Mouse (Mus musculus): ENCODE results near the gene Fdps. TPM values are rescaled to one million over a fixed set of nuclear protein-coding genes. Genes with fewer than 3 reads are reported as not detected.
"Not testable (repeated sequence)": the region's sequence is repeated elsewhere in the genome, so short reads cannot be mapped to it uniquely, and the experiment has no call there.

The Fdps gene
- polyA plus RNA-seq, 1 experiment from 2014 or later, result 453 TPM

DNA sequence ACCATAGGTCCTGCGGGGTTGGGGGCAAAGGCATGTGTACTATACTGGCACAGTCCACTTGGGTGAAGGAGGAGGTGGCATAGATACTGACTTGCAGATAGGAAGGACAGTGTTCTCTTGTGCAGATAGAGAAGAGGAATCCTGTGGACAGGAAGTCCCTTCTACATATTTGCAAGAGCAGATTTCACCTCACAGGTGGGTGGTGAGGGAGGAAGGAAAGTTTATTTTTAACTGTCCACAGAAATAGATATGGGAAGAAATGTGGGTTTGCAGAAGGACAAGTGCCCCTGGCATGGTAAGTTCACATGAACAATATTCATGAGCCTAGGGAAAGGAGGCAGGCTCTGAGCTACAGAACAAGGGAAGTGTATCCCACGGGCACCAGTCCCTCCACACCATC is 17.6 kb downstream of the Fdps start:
- WGBS, result 84% methylated on average over 2 of the region's 2 CpGs

DNA sequence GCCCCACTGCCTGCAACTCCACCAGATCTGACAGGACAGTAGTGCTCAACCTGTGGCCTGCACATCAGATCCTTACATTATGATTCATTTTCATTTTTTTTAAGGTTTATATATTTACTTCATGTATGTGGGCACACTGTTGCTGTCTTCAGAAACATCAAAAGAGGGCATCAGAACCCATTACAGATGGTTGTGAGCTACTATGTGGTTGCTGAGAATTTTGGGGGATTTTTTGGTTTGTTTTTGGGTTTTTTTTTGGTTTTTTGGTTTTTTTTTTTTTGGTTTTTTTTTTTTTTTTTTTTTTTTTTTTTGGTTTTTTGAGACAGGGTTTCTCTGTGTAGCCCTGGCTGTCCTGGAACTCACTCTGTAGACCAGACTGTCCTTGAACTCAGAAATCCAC is 19.5 kb downstream of the Fdps start:
- not testable (repeated sequence) for H3K27me3 ChIP-seq (ENCODE audit: control insufficient read depth, insufficient read depth, low read length); ATAC-seq (ENCODE audit: low read depth); H3K4me2 ChIP-seq (ENCODE audit: low read depth, low read length); H3K4me1 ChIP-seq (ENCODE audit: control insufficient read depth, insufficient read depth, low read length); H3K4me3 ChIP-seq (ENCODE audit: low read depth, low read length); H3K9ac ChIP-seq (replicated peaks; ENCODE audit: low read depth, low read length); H3K9me3 ChIP-seq (ENCODE audit: control insufficient read depth, low read length); H3K27ac ChIP-seq (ENCODE audit: low read depth, low read length)
- peaks cover 28% of the 10 kb centered on the region for H3K36me3 ChIP-seq (ENCODE audit: control insufficient read depth, insufficient read depth, low read length)

More for the DNA sequence above, 17.6 kb downstream of the Fdps start:
- peaks cover 3% of the 10 kb centered on the region; the same call in 1 of the 2 replicates for H3K4me1 ChIP-seq (ENCODE audit: control insufficient read depth, insufficient read depth, low read length)
- H3K9me3 ChIP-seq (ENCODE audit: control insufficient read depth, low read length), result no peaks in the 10 kb centered on the region
- H3K27me3 ChIP-seq (ENCODE audit: control insufficient read depth, insufficient read depth, low read length), result no peaks in the 10 kb centered on the region
- no peak overlapping the region for H3K27ac ChIP-seq (ENCODE audit: low read depth, low read length)
- no peak for ATAC-seq (ENCODE audit: low read depth)
- no peak overlapping the region for H3K9ac ChIP-seq (replicated peaks; ENCODE audit: low read depth, low read length)
- peaks cover 26% of the 10 kb centered on the region for H3K36me3 ChIP-seq (ENCODE audit: control insufficient read depth, insufficient read depth, low read length)
- H3K4me2 ChIP-seq (ENCODE audit: low read depth, low read length), result no peak overlapping the region
- H3K4me3 ChIP-seq (ENCODE audit: low read depth, low read length), result no peak overlapping the region

DNA sequence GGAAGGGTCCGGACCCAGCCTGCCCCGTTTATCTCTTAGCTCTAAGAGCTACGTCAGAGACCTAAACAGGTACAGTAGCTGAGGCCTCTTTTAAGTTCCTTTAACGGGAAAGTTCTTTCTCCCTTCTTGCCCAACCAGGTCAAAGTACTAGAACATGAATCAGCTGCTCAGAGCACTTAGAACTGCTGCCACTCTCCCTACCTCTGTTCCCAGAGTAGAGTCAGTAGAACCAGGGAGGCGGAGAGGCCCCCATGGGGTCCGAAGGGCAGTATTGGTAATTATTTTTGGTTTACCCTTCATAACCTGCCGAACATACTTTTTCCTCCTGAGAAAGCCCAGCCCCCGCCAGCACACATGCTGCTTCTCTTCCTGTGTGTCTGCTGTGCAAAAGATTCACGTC is 24.4 kb downstream of the Fdps start:
- no peak overlapping the region for H3K4me2 ChIP-seq (ENCODE audit: low read depth, low read length)
- no peaks in the 10 kb centered on the region for H3K9me3 ChIP-seq (ENCODE audit: control insufficient read depth, low read length)
- H3K4me3 ChIP-seq (ENCODE audit: low read depth, low read length), result no peak overlapping the region
- H3K4me1 ChIP-seq (ENCODE audit: control insufficient read depth, insufficient read depth, low read length), result no peaks in the 10 kb centered on the region
- no peak for ATAC-seq (ENCODE audit: low read depth)
- peaks cover 58% of the 10 kb centered on the region for H3K36me3 ChIP-seq (ENCODE audit: control insufficient read depth, insufficient read depth, low read length)
- WGBS, result 92% methylated on average over 9 of the region's 9 CpGs
- no peaks in the 10 kb centered on the region for H3K27me3 ChIP-seq (ENCODE audit: control insufficient read depth, insufficient read depth, low read length)
- H3K27ac ChIP-seq (ENCODE audit: low read depth, low read length), result no peak overlapping the region
- H3K9ac ChIP-seq (replicated peaks; ENCODE audit: low read depth, low read length), result no peak overlapping the region

DNA sequence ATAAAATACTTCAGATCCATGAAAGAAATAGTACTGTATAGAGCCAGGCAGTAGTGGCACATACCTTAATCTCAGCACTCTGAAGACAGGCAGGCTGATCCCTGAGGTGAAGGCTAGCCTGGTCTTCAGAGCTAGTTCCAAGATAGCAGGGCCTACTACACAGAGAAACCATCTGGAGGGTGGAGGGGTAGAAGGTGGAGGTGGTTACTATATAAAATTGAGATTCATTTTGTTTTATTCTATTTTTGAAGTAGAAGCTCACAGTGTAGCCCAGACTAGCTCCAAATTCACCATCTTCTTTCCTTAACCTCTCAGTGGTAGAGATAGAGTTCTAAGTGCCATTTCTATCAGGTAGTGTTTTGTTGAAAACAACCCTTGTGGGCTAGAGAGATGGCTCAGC is 34.5 kb downstream of the Fdps start:
- ATAC-seq (ENCODE audit: low read depth), result no peak
- H3K27me3 ChIP-seq (ENCODE audit: control insufficient read depth, insufficient read depth, low read length), result no peaks in the 10 kb centered on the region
- H3K4me3 ChIP-seq (ENCODE audit: low read depth, low read length), result no peak overlapping the region
- H3K4me1 ChIP-seq (ENCODE audit: control insufficient read depth, insufficient read depth, low read length), result no peaks in the 10 kb centered on the region
- no peak overlapping the region for H3K9ac ChIP-seq (replicated peaks; ENCODE audit: low read depth, low read length)
- no peaks in the 10 kb centered on the region for H3K9me3 ChIP-seq (ENCODE audit: control insufficient read depth, low read length)
- no peak overlapping the region for H3K4me2 ChIP-seq (ENCODE audit: low read depth, low read length)
- no peak overlapping the region for H3K27ac ChIP-seq (ENCODE audit: low read depth, low read length)
- H3K36me3 ChIP-seq (ENCODE audit: control insufficient read depth, insufficient read depth, low read length), result peaks cover 80% of the 10 kb centered on the region

DNA sequence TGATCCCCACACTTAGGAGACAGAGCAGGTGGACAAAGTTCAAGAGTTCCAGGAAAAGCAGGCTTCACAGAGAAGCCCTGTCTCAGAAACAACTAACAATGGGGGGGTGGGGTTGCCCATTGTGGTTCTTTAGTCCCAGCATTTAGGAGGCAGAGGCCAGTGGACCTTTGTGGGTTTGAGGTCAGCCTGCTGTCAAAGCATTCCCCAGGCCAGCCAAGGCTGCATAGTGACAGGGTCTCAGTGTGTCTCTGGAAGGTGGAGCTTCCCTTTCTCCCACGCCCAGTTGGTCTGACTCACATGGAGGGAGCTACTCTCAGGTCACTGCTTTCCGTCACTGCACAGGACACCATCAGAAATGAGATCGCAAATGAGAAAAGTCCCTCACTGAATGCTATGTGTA is 40.1 kb downstream of the Fdps start:
- no peaks in the 10 kb centered on the region for H3K27me3 ChIP-seq (ENCODE audit: control insufficient read depth, insufficient read depth, low read length)
- peaks cover 67% of the 10 kb centered on the region for H3K36me3 ChIP-seq (ENCODE audit: control insufficient read depth, insufficient read depth, low read length)
- no peak for ATAC-seq (ENCODE audit: low read depth)

DNA sequence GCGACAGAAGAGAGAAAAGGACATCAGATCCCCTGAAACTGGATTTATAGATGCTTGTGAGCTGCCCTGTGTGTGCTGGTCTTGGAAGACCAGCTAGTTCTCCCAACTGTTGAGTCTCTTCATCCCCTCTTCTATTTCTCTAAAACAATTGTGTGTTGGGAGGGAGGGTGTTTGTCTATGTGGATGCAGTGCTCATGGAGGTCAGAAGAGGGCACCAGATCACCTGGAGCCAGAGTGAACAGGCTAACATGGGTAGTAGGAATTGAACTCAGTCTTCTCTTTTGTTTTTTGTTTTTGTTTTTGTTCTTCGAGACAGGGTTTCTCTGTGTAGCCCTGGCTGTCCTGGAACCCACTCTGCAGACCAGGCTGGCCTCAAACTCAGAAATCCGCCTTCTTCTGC is 43.0 kb downstream of the Fdps start:
- H3K27ac ChIP-seq (ENCODE audit: low read depth, low read length), result no peak overlapping the region
- no peak for ATAC-seq (ENCODE audit: low read depth)
- H3K4me3 ChIP-seq (ENCODE audit: low read depth, low read length), result no peak overlapping the region
- no peaks in the 10 kb centered on the region for H3K27me3 ChIP-seq (ENCODE audit: control insufficient read depth, insufficient read depth, low read length)
- 78% methylated on average over 3 of the region's 3 CpGs for WGBS
- no peak overlapping the region for H3K4me2 ChIP-seq (ENCODE audit: low read depth, low read length)
- no peaks in the 10 kb centered on the region for H3K4me1 ChIP-seq (ENCODE audit: control insufficient read depth, insufficient read depth, low read length)
- H3K36me3 ChIP-seq (ENCODE audit: control insufficient read depth, insufficient read depth, low read length), result peaks cover 66% of the 10 kb centered on the region
- no peaks in the 10 kb centered on the region for H3K9me3 ChIP-seq (ENCODE audit: control insufficient read depth, low read length)
- no peak overlapping the region for H3K9ac ChIP-seq (replicated peaks; ENCODE audit: low read depth, low read length)

More for the DNA sequence above, 40.1 kb downstream of the Fdps start:
- no peak overlapping the region for H3K9ac ChIP-seq (replicated peaks; ENCODE audit: low read depth, low read length)
- H3K4me3 ChIP-seq (ENCODE audit: low read depth, low read length), result no peak overlapping the region
- WGBS, result 38% methylated on average over 3 of the region's 3 CpGs
- H3K9me3 ChIP-seq (ENCODE audit: control insufficient read depth, low read length), result no peaks in the 10 kb centered on the region
- no peaks in the 10 kb centered on the region for H3K4me1 ChIP-seq (ENCODE audit: control insufficient read depth, insufficient read depth, low read length)
- H3K27ac ChIP-seq (ENCODE audit: low read depth, low read length), result no peak overlapping the region
- no peak overlapping the region for H3K4me2 ChIP-seq (ENCODE audit: low read depth, low read length)

DNA sequence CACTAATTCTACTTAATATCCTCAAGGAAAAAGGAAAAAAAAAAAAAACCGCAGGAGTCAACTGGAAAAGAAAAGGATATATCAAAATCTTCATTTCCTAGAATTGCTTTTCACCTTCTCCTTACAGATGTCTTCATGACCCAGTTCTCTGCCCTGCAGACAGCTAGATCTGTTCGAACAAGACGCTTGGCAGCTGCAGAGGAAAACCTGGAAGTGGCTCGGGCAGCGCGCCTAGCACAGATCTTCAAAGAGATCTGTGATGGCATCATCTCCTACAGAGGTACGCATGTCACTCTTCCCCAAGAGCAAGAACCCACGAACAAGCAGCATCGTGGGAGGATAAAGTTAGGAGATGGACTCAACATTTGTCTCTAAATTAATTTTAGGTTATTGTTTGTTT is 43.4 kb downstream of the Fdps start:
- Histone ChIP-seq H3K4me1 (ENCODE audit: control insufficient read depth, insufficient read depth, low read length) (no peaks in the 10 kb centered on the region), H3K4me2 (ENCODE audit: low read depth, low read length) (no peak overlapping the region), H3K36me3 (ENCODE audit: control insufficient read depth, insufficient read depth, low read length) (peaks cover 62% of the 10 kb centered on the region), H3K4me3 (ENCODE audit: low read depth, low read length) (no peak overlapping the region), H3K27ac (ENCODE audit: low read depth, low read length) (no peak overlapping the region), H3K27me3 (ENCODE audit: control insufficient read depth, insufficient read depth, low read length) (no peaks in the 10 kb centered on the region), H3K9ac (replicated peaks; ENCODE audit: low read depth, low read length) (no peak overlapping the region), H3K9me3 (ENCODE audit: control insufficient read depth, low read length) (no peaks in the 10 kb centered on the region)
- WGBS, result 97% methylated on average over 9 of the region's 9 CpGs
- ATAC-seq (ENCODE audit: low read depth), result no peak

Other genes with a start within 250 kb of the Fdps start
- gene Msto1, start 188.0 kb downstream of the Fdps start, polyA plus RNA-seq (2014; fragmentation: Nextera tagmentation; extraction: Ambion mirVana), result 49.3 and 50.7 TPM in 2 replicates
- 27.1 and 27.9 TPM in 2 replicates for gene Ash1l, start 151.3 kb downstream of the Fdps start, polyA plus RNA-seq (2014; fragmentation: Nextera tagmentation; extraction: Ambion mirVana)
- gene Dap3, start 150.8 kb downstream of the Fdps start, polyA plus RNA-seq (2014; fragmentation: Nextera tagmentation; extraction: Ambion mirVana), result 142 and 149 TPM in 2 replicates
- gene Rusc1, start 8.6 kb downstream of the Fdps start, polyA plus RNA-seq (2014; fragmentation: Nextera tagmentation; extraction: Ambion mirVana), result 96.7 and 104 TPM in 2 replicates
- not detected in 2 replicates for gene Gm43738, start 860 bp downstream of the Fdps start, polyA plus RNA-seq (2014; fragmentation: Nextera tagmentation; extraction: Ambion mirVana)
- 0.66 TPM in 1 of 2 replicates, not detected in the other for gene Pklr, start 34.2 kb upstream of the Fdps start, polyA plus RNA-seq (2014; fragmentation: Nextera tagmentation; extraction: Ambion mirVana)
- 25.4 and 28.7 TPM in 2 replicates for gene Hcn3, start 58.2 kb upstream of the Fdps start, polyA plus RNA-seq (2014; fragmentation: Nextera tagmentation; extraction: Ambion mirVana)
- gene Clk2, start 62.8 kb upstream of the Fdps start, polyA plus RNA-seq (2014; fragmentation: Nextera tagmentation; extraction: Ambion mirVana), result 17.5 and 19.6 TPM in 2 replicates
- gene Scamp3, start 75.5 kb upstream of the Fdps start, polyA plus RNA-seq (2014; fragmentation: Nextera tagmentation; extraction: Ambion mirVana), result 126 and 153 TPM in 2 replicates
- gene Fam189b, start 81.2 kb upstream of the Fdps start, polyA plus RNA-seq (2014; fragmentation: Nextera tagmentation; extraction: Ambion mirVana), result 38.5 and 41.7 TPM in 2 replicates
- 41.5 and 49.7 TPM in 2 replicates for gene Gba, start 101.0 kb upstream of the Fdps start, polyA plus RNA-seq (2014; fragmentation: Nextera tagmentation; extraction: Ambion mirVana)
- gene Thbs3, start 113.2 kb upstream of the Fdps start, polyA plus RNA-seq (2014; fragmentation: Nextera tagmentation; extraction: Ambion mirVana), result 34.7 and 36.6 TPM in 2 replicates
- 147 and 151 TPM in 2 replicates for gene Mtx1, start 125.1 kb upstream of the Fdps start, polyA plus RNA-seq (2014; fragmentation: Nextera tagmentation; extraction: Ambion mirVana)
- 0.90 and 1.4 TPM in 2 replicates for gene Muc1, start 127.1 kb upstream of the Fdps start, polyA plus RNA-seq (2014; fragmentation: Nextera tagmentation; extraction: Ambion mirVana)
- 206 and 240 TPM in 2 replicates for gene Krtcap2, start 144.0 kb upstream of the Fdps start, polyA plus RNA-seq (2014; fragmentation: Nextera tagmentation; extraction: Ambion mirVana)
- gene Trim46, start 144.3 kb upstream of the Fdps start, polyA plus RNA-seq (2014; fragmentation: Nextera tagmentation; extraction: Ambion mirVana), result 61.6 and 70.7 TPM in 2 replicates
- gene Dpm3, start 157.4 kb upstream of the Fdps start, polyA plus RNA-seq (2014; fragmentation: Nextera tagmentation; extraction: Ambion mirVana), result 69.6 and 84.4 TPM in 2 replicates
- 36.7 and 39.8 TPM in 2 replicates for gene Slc50a1, start 168.6 kb upstream of the Fdps start, polyA plus RNA-seq (2014; fragmentation: Nextera tagmentation; extraction: Ambion mirVana)
- 6.8 and 10.5 TPM in 2 replicates for gene Efna1, start 179.2 kb upstream of the Fdps start, polyA plus RNA-seq (2014; fragmentation: Nextera tagmentation; extraction: Ambion mirVana)
- gene Efna3, start 221.0 kb upstream of the Fdps start, polyA plus RNA-seq (2014; fragmentation: Nextera tagmentation; extraction: Ambion mirVana), result 85.7 and 96.9 TPM in 2 replicates
- gene Efna4, start 236.1 kb upstream of the Fdps start, polyA plus RNA-seq (2014; fragmentation: Nextera tagmentation; extraction: Ambion mirVana), result 4.3 and 6.1 TPM in 2 replicates
- gene Adam15, start 248.0 kb upstream of the Fdps start, polyA plus RNA-seq (2014; fragmentation: Nextera tagmentation; extraction: Ambion mirVana), result 37.6 and 48.3 TPM in 2 replicates